Mouse (Mus musculus): ENCODE results near the gene Lgals3bp. TPM values are rescaled to one million over a fixed set of nuclear protein-coding genes. Genes with fewer than 3 reads are reported as not detected.

The Lgals3bp gene
- polyA plus RNA-seq, 1 experiment from 2014 or later: 13.0 TPM

GRCm38 (mm10) chr11:118343629-118344028 lies 58.3 kb downstream of the Lgals3bp start:
- Histone ChIP-seq H3K9me3 (ENCODE audit: control insufficient read depth, low read length) (no peaks in the 10 kb centered on the region), H3K4me3 (ENCODE audit: low read length) (no peak overlapping the region), H3K27me3 (ENCODE audit: control insufficient read depth, insufficient read depth, low read length) (no peaks in the 10 kb centered on the region), H3K9ac (ENCODE audit: low read depth, low read length) (no peak overlapping the region), H3K4me1 (ENCODE audit: control insufficient read depth, insufficient read depth, low read length) (peaks cover 40% of the 10 kb centered on the region), H3K4me2 (replicated peaks; ENCODE audit: low read depth, low read length) (no peak overlapping the region), H3K36me3 (ENCODE audit: control insufficient read depth, insufficient read depth, low read length) (peaks cover 5% of the 10 kb centered on the region; the same call in 1 of the 2 replicates), H3K27ac (ENCODE audit: low read depth, low read length) (no peak overlapping the region)
- WGBS: 70% methylated on average over 2 of the region's 2 CpGs
- no peak for ATAC-seq (ENCODE audit: low FRiP score, low TSS enrichment)

Other genes starting within 250 kb of the Lgals3bp start
- 11.4 and 12.4 TPM in 2 replicates for gene Cyth1, start 153.5 kb downstream of the Lgals3bp start, polyA plus RNA-seq (2014; fragmentation: Nextera tagmentation; extraction: Ambion mirVana)
- 12.2 and 18.1 TPM in 2 replicates for gene Usp36, start 111.8 kb downstream of the Lgals3bp start, polyA plus RNA-seq (2014; fragmentation: Nextera tagmentation; extraction: Ambion mirVana)
- 0.41 and 0.42 TPM in 2 replicates for gene Cep295nl, start 59.6 kb downstream of the Lgals3bp start, polyA plus RNA-seq (2014; fragmentation: Nextera tagmentation; extraction: Ambion mirVana)
- gene Timp2, start 46.4 kb downstream of the Lgals3bp start, polyA plus RNA-seq (2014; fragmentation: Nextera tagmentation; extraction: Ambion mirVana): 58.7 and 102 TPM in 2 replicates
- gene Cant1, start 17.0 kb upstream of the Lgals3bp start, polyA plus RNA-seq (2014; fragmentation: Nextera tagmentation; extraction: Ambion mirVana): 19.0 and 24.1 TPM in 2 replicates
- gene C1qtnf1, start 26.1 kb upstream of the Lgals3bp start, polyA plus RNA-seq (2014; fragmentation: Nextera tagmentation; extraction: Ambion mirVana): 2.8 and 4.0 TPM in 2 replicates
- gene Engase, start 74.7 kb upstream of the Lgals3bp start, polyA plus RNA-seq (2014; fragmentation: Nextera tagmentation; extraction: Ambion mirVana): 3.9 and 9.7 TPM in 2 replicates

All from kidney, embryonic 14.5 days (tissue).